Mouse (Mus musculus): ENCODE results near the gene Klrc1. TPM values are rescaled to one million over a fixed set of nuclear protein-coding genes. Genes with fewer than 3 reads are reported as not detected.
A peak's percentile ranks its signal among the peaks of the same experiment; 100 is the strongest.
"Not testable (repeated sequence)": the region's sequence is repeated elsewhere in the genome, so short reads cannot be mapped to it uniquely, and the experiment has no call there.

Klrc1 gene
- polyA plus RNA-seq (2015; fragmentation: Nextera tagmentation; extraction: Ambion mirVana), result 0.39 and 0.40 TPM in 2 replicates

DNA sequence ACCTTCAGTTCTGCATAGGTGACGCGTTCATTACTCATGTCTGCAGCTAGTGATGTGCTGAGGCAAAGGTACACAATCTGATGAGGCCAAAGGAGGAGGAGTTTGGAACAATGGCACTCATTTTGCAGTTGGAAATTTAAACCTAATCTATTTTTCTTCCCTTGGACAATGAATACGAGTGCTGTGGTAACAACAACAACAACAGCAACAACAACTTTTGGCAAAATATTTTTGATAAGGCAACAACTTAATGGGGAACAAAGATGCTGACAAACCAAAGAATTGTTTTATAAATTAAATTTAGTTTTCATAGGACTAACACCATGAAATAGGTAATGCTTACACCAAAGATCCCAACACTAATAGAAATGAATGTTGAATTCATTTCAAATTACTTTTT, at the start of gene Klrc1:
Klrc1 (minus strand) TSS at position 101 of the 400 bp plus-strand sequence.
- Histone ChIP-seq H3K36me3 (no peaks in the 10 kb centered on the region), H3K27me3 (replicated peaks) (no peaks in the 10 kb centered on the region), H3K9ac (no peak within 1 kb of the TSS), H3K4me3 (replicated peaks) (no peak within 1 kb of the TSS), H3K4me2 (replicated peaks) (no peak within 1 kb of the TSS), H3K4me1 (replicated peaks) (no peaks in the 10 kb centered on the region), H3K27ac (no peak within 1 kb of the TSS), H3K9me3 (no peaks in the 10 kb centered on the region)
- ATAC-seq, result no peak
- WGBS, result 72% methylated on average over 3 of the region's 3 CpGs

DNA sequence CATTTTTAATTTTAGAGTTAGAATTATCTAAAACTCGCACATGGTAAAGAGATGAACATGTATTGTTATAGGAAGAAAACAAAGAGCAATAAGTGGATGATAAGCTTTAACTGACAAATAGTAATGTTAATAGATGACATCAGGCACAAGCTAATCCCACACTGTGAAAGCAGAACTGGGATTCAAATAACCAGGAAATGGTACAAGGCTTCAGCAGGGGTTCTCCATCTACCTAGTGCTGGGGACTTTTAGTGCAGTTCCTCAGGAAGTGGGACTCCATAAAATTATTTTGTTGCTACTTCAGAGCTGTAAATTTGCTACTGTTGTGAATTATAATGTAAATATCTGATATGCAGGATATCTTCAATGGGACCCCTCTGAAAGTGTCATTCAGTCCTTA, 48.5 kb upstream of the Klrc1 start:
- no peak overlapping the region for H3K9ac ChIP-seq
- no peaks in the 10 kb centered on the region for H3K27me3 ChIP-seq (replicated peaks)
- H3K36me3 ChIP-seq, result no peaks in the 10 kb centered on the region
- H3K4me1 ChIP-seq (replicated peaks), result no peaks in the 10 kb centered on the region
- H3K27ac ChIP-seq, result no peak overlapping the region
- H3K4me2 ChIP-seq (replicated peaks), result no peak overlapping the region
- WGBS, result 84% methylated on average over 1 of the region's 1 CpGs
- H3K9me3 ChIP-seq, result no peaks in the 10 kb centered on the region
- ATAC-seq, result no peak
- H3K4me3 ChIP-seq (replicated peaks), result no peak overlapping the region

DNA sequence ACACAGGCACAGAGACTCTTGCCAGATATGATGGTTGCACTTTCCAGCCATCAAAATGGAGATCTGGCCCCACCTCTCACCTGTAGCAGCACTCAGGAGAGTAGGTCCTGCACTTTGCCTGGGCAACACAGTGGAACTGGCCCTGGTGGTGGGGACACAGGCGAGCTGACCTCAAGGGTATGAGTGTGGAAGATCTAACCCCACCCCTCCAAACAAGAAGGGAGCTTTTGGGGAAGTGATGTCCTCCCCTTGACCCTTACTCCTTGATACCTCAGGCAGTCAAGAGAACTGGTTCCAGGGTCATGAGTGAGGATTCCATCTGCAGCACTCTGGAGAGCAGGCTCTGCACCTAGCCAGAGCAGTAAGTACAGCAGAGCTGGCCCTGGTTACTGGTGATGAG, 42.6 kb upstream of the Klrc1 start:
- WGBS, result 78% methylated on average over 1 of the region's 1 CpGs
- no peak overlapping the region for H3K4me2 ChIP-seq (replicated peaks)
- no peaks in the 10 kb centered on the region for H3K9me3 ChIP-seq
- H3K36me3 ChIP-seq, result no peaks in the 10 kb centered on the region
- H3K4me3 ChIP-seq (replicated peaks), result no peak overlapping the region
- no peaks in the 10 kb centered on the region for H3K27me3 ChIP-seq (replicated peaks)
- H3K27ac ChIP-seq, result no peak overlapping the region
- no peaks in the 10 kb centered on the region for H3K4me1 ChIP-seq (replicated peaks)
- H3K9ac ChIP-seq, result no peak overlapping the region
- no peak for ATAC-seq

DNA sequence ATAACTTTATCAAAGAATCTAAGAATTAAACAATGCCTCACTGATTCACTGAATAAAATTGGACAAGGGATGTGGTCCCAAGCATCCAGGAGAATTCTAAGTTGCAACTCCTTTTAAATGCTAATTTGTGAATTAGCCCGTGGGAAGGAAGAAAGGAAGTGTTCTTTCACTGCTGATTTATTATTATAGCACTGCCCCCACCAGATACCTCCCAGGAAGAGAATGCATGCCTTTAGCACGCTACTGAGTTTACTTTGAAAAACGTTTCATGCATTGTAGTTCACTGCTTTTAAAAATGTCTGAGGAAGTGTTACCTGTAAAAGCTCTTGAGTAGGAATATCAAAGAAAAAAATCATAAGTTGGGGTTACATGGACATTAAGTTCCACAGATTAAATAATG, 41.7 kb upstream of the Klrc1 start:
- Histone ChIP-seq H3K4me1 (replicated peaks) (no peaks in the 10 kb centered on the region), H3K36me3 (no peaks in the 10 kb centered on the region), H3K4me3 (replicated peaks) (no peak overlapping the region), H3K9me3 (no peaks in the 10 kb centered on the region), H3K27ac (no peak overlapping the region), H3K4me2 (replicated peaks) (no peak overlapping the region), H3K27me3 (replicated peaks) (no peaks in the 10 kb centered on the region), H3K9ac (no peak overlapping the region)
- ATAC-seq, result no peak
- WGBS, result 22% methylated on average over 3 of the region's 3 CpGs

DNA sequence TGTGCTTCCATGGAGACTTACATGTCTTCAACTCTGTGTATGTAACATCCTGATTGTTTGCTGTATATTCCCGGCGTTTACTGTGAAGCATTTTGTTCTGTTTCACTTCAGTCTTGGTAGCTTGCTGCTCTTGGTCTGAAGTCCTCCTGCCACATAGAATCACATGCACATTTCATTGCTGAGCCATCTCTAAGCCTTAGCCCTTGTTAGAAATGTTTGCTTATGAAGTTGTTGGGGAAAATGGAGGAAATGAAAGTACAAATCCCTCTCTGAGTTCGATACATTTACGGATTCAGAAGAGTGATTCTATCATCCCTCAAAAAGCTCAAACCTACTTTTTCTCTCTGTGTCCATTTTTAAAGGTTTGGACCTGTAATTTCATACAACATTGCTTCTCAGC, 38.3 kb upstream of the Klrc1 start, which contains the start of gene Klri1:
Klri1 (minus strand) TSS at position 101 of the 400 bp plus-strand sequence.
- no peak within 1 kb of the TSS for H3K4me2 ChIP-seq (replicated peaks)
- H3K9ac ChIP-seq, result no peak within 1 kb of the TSS
- no peaks in the 10 kb centered on the region for H3K9me3 ChIP-seq
- no peaks in the 10 kb centered on the region for H3K27me3 ChIP-seq (replicated peaks)
- H3K36me3 ChIP-seq, result no peaks in the 10 kb centered on the region
- no peak within 1 kb of the TSS for H3K4me3 ChIP-seq (replicated peaks)
- H3K27ac ChIP-seq, result no peak within 1 kb of the TSS
- H3K4me1 ChIP-seq (replicated peaks), result no peaks in the 10 kb centered on the region
- no peak for ATAC-seq
- WGBS, result 76% methylated on average over 4 of the region's 4 CpGs

DNA sequence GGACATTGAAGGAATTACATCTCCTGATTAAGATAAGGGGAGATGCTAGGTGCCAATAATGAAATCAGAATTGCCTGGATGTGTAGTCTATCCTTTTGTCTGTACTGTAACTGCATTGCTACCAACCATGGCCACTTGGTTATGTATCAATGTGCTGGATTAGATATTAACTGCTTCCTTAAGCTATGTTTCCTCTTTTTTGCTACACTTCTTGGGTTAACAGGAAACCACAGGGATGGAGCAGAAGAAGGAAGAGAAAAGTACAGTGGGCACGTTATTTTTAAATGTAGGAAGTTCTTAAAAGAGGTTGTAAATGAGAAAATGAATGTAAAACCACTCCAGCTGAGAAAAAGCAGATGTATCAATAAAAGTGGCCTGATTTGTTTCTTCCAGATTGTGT, 34.8 kb upstream of the Klrc1 start:
- Histone ChIP-seq H3K9ac (no peak overlapping the region), H3K4me2 (replicated peaks) (no peak overlapping the region), H3K36me3 (no peaks in the 10 kb centered on the region), H3K4me1 (replicated peaks) (no peaks in the 10 kb centered on the region), H3K27me3 (replicated peaks) (no peaks in the 10 kb centered on the region), H3K9me3 (no peaks in the 10 kb centered on the region), H3K4me3 (replicated peaks) (no peak overlapping the region), H3K27ac (no peak overlapping the region)
- 21% methylated on average over 1 of the region's 1 CpGs for WGBS
- ATAC-seq, result no peak

DNA sequence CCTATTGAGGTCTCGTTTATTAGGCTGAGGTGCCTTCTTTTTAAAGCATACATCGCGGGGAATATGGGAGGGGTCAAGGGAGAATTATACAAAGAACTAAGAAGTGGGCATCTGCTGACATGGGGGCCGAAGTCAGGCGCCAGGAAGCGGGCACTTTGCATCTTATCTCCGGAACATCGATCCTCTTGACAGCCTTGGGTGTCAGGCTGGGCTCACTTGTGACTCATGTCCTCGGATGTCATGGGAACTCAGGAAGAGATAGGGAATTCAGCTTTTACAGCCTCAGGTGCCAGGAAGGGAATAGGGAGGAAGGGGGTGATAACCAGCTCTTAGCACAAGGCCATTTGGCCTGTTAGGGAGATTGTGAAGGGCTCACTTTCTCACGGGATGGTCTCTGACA, 12.7 kb upstream of the Klrc1 start:
- 66% methylated on average over 10 of the region's 10 CpGs for WGBS
- not testable (repeated sequence) for H3K27ac ChIP-seq; H3K4me2 ChIP-seq (replicated peaks); H3K4me1 ChIP-seq (replicated peaks); H3K4me3 ChIP-seq (replicated peaks); H3K27me3 ChIP-seq (replicated peaks); H3K9ac ChIP-seq; ATAC-seq; H3K36me3 ChIP-seq; H3K9me3 ChIP-seq

DNA sequence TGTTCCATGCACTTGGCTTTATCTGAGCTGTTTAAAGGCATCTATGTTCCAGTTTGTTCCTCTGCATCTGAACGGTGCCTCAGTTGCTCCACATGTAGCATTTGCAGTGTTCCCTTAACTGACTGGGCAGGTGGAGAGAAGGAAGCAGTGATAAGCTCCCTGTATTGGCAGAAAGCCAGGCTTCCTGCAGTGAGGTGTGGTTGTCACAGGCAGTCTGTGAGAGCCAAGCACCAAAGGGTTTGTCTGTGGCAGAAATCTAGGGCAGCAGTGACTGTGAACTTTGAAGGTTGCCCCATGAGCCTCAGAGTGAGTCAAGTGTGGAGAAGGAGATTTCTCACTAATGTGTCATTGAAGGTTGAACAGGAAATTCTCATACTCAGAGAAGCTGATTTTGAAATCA, 1.6 kb upstream of the Klrc1 start:
- no peak overlapping the region for H3K27ac ChIP-seq

DNA sequence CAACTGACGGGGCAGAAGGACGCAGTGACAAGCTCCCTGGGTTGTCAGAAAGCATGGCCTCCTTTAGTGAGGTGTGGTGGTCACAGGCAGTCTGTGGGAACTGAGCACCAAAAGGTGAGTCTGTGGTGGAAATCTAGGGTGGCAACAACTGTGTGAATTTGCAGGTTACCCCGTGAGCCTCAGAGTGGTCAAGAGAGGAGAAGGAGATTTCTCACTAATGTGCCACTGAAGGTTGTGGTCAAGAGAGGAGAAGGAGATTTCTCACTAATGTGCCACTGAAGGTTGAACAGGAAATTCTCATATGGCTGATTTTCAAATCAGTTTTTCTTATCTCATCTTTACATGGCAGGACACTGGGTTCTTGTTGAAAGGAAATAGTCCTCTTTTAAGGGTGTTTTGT, 17.5 kb downstream of the Klrc1 start:
- H3K9me3 ChIP-seq; H3K9ac ChIP-seq; H3K4me3 ChIP-seq (replicated peaks); ATAC-seq; H3K27me3 ChIP-seq (replicated peaks); H3K4me2 ChIP-seq (replicated peaks); H3K36me3 ChIP-seq; H3K4me1 ChIP-seq (replicated peaks); H3K27ac ChIP-seq: not testable (repeated sequence)
- 86% methylated on average over 1 of the region's 3 CpGs for WGBS

More for the DNA sequence above, 1.6 kb upstream of the Klrc1 start:
- peak; percentile 88 for ATAC-seq
- no peaks in the 10 kb centered on the region for H3K27me3 ChIP-seq (replicated peaks)
- no peak overlapping the region for H3K4me3 ChIP-seq (replicated peaks)
- no peak overlapping the region for H3K4me2 ChIP-seq (replicated peaks)
- no peaks in the 10 kb centered on the region for H3K36me3 ChIP-seq
- H3K9me3 ChIP-seq, result no peaks in the 10 kb centered on the region
- H3K4me1 ChIP-seq (replicated peaks), result no peaks in the 10 kb centered on the region
- H3K9ac ChIP-seq, result no peak overlapping the region
- WGBS, result 47% methylated on average over 1 of the region's 1 CpGs

DNA sequence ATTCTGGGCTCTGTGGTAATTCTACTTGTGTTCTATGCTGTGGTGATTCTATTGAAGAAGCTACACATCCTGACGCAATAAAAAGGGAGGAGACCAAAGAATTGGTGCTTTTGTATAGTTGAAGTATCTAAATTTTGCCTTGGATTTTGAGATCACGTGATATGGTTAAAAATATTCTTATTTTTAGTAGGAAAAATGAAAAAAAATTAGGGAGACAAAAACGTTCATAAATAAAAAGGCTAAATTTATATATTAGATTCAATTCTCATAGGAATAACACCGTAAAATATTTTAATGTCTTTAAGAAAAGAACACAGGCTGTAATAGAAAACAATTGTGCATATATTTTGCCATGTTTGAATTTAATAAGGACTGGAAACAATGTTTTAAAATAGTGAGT, 18.2 kb downstream of the Klrc1 start, which contains the start of gene Klrc2:
Klrc2 (minus strand) TSS at position 101 of the 400 bp plus-strand sequence.
- not testable (repeated sequence) for H3K4me1 ChIP-seq (replicated peaks); H3K4me3 ChIP-seq (replicated peaks); H3K27ac ChIP-seq; H3K36me3 ChIP-seq; H3K4me2 ChIP-seq (replicated peaks); H3K27me3 ChIP-seq (replicated peaks); H3K9ac ChIP-seq; H3K9me3 ChIP-seq; ATAC-seq
- WGBS, result 78% methylated on average over 4 of the region's 4 CpGs

DNA sequence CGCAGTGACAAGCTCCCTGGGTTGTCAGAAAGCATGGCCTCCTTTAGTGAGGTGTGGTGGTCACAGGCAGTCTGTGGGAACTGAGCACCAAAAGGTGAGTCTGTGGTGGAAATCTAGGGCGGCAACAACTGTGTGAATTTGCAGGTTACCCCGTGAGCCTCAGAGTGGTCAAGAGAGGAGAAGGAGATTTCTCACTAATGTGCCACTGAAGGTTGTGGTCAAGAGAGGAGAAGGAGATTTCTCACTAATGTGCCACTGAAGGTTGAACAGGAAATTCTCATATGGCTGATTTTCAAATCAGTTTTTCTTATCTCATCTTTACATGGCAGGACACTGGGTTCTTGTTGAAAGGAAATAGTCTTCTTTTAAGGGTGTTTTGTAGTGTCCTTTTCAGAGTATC, 34.7 kb downstream of the Klrc1 start:
- not testable (repeated sequence) for H3K27ac ChIP-seq; H3K36me3 ChIP-seq; H3K4me2 ChIP-seq (replicated peaks); H3K4me3 ChIP-seq (replicated peaks); ATAC-seq; H3K9ac ChIP-seq; H3K4me1 ChIP-seq (replicated peaks); H3K9me3 ChIP-seq; H3K27me3 ChIP-seq (replicated peaks)
- WGBS, result 71% methylated on average over 1 of the region's 3 CpGs

DNA sequence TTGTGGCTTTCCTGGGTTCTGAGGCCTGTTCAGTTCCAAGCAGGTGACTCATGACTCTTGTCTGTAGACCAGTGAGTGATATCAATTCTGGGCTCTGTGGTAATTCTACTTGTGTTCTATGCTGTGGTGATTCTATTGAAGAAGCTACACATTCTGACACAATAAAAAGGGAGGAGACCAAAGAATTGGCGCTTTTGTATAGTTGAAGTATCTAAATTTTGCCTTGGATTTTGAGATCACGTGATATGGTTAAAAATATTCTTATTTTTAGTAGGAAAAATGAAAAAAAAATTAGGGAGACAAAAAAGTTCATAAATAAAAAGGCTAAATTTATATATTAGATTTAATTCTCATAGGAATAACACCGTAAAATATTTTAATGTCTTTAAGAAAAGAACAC, 35.5 kb downstream of the Klrc1 start, which contains the start of gene Klrc3:
Klrc3 (minus strand) TSS at position 101 of the 400 bp plus-strand sequence.
- not testable (repeated sequence) for H3K4me2 ChIP-seq (replicated peaks); H3K27me3 ChIP-seq (replicated peaks); H3K27ac ChIP-seq; H3K36me3 ChIP-seq; H3K9ac ChIP-seq; H3K4me3 ChIP-seq (replicated peaks); ATAC-seq; H3K9me3 ChIP-seq; H3K4me1 ChIP-seq (replicated peaks)
- 85% methylated on average over 3 of the region's 3 CpGs for WGBS

DNA sequence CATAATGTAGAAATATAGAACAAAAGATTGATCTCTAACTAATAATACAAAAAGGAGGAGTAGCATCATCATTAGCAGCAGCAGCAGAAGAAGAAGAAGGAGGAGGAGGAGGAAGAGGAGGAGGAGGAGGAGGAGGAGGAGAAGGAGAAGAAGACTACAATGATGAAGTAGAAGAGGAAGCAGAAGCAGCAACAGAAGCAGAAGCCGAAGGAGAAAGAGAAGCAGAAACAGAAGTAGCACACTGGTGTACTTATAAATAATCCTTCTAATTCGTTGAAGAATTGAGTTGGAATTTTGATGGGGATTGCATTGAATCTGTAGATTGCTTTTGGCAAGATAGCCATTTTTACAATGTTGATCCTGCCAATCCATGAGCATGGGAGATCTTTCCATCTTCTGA, 47.7 kb downstream of the Klrc1 start:
- H3K4me3 ChIP-seq (replicated peaks); H3K9me3 ChIP-seq; H3K9ac ChIP-seq; ATAC-seq; H3K27ac ChIP-seq; H3K4me1 ChIP-seq (replicated peaks); H3K4me2 ChIP-seq (replicated peaks); H3K36me3 ChIP-seq; H3K27me3 ChIP-seq (replicated peaks): not testable (repeated sequence)
- WGBS, result 80% methylated on average over 2 of the region's 2 CpGs

Data from intestine, embryonic 15.5 days (tissue).